Mouse (Mus musculus) brain, embryonic 14.5 days (tissue): ENCODE measurements at regions not wholly inside any gene's neighbourhood (a gene's known extent, or its start where the extent isn't known, plus 50 kb on each side); places are given as distances from the start of the nearest gene placed in this dataset.

ENCODE experiments used
- DNase-seq: peaks from one replicate; pipeline ENCODE4 v3.0.0-alpha.2; 2011; ENCODE audit warnings: low read depth
- CTCF ChIP-seq: fragments of 200-500 bp; IDR thresholded peaks from 2 replicates; pipeline ENCODE4 v1.5.1; 2012; ENCODE audit warnings: inconsistent platforms, mild to moderate bottlenecking, moderate library complexity, borderline replicate concordance; ENCODE audit not compliant: insufficient read depth, insufficient read length; ENCODE audit errors: extremely low read depth
- POLR2A ChIP-seq: fragments of 200-500 bp; IDR thresholded peaks from 2 replicates; pipeline ENCODE4 v1.6.1; 2012; ENCODE audit warnings: mild to moderate bottlenecking, inconsistent platforms, borderline replicate concordance; ENCODE audit not compliant: poor library complexity, insufficient read depth, insufficient read length, severe bottlenecking; ENCODE audit errors: extremely low read depth

GRCm38 (mm10) chr16:24174595-24174994, 185.9 kb upstream of the Bcl6 start:
- TF ChIP-seq CTCF = no peak
- TF ChIP-seq POLR2A = no peak
- DNase-seq = no peak

GRCm38 (mm10) chr16:24173783-24174518, 185.3 kb upstream of the Bcl6 start:
- no peak for DNase-seq
- TF ChIP-seq POLR2A = no peak
- TF ChIP-seq CTCF = no peak

DNA sequence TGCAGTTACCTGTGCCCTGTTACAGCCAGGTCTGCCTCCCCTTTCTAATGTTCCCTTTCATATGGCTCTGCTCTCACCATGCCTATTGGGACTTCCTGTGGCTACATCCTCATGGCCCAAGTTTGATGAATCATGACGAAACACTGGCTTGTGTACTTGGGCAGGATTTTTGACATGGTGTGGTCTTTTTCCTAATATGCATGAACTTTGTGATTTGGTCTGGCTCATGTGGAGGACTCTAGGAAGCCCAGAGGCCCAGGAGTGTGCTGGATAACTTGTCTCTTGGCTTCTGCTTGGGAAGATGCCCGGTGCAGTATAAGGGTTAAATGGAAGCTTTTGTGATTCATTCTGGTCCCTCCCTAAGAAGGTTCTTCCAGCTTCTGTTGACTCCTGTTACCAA, 184.0 kb upstream of the Bcl6 start:
- TF ChIP-seq POLR2A (no peak), CTCF (no peak)
- DNase-seq = no peak

GRCm38 (mm10) chr16:24172065-24172464, 183.4 kb upstream of the Bcl6 start:
- DNase-seq = peak; percentile 55
- TF ChIP-seq POLR2A (no peak), CTCF (no peak)

DNA sequence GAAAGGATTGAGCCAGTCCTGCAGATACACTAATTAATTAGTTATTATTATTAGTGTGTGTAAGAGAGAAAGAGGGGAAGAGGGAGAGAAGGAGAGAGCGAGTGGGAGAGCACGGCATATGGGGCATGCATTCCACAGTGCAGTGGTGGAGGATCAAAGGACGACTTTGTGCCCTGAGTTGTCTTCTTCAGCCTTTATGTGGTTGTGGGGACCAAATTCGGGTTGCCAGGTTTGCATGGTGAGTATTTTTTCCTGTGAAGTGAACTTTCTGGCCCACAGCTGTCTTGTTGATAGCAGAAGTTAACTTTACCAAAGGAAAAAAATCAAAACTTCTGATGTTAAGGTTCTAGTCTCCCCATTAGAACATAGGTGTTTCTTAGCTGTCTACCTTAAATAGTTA, 182.5 kb upstream of the Bcl6 start:
- TF ChIP-seq CTCF = no peak
- no peak for TF ChIP-seq POLR2A
- DNase-seq = no peak

GRCm38 (mm10) chr16:24166496-24166895, 177.8 kb upstream of the Bcl6 start:
- TF ChIP-seq CTCF (no peak), POLR2A (no peak)
- no peak for DNase-seq

DNA sequence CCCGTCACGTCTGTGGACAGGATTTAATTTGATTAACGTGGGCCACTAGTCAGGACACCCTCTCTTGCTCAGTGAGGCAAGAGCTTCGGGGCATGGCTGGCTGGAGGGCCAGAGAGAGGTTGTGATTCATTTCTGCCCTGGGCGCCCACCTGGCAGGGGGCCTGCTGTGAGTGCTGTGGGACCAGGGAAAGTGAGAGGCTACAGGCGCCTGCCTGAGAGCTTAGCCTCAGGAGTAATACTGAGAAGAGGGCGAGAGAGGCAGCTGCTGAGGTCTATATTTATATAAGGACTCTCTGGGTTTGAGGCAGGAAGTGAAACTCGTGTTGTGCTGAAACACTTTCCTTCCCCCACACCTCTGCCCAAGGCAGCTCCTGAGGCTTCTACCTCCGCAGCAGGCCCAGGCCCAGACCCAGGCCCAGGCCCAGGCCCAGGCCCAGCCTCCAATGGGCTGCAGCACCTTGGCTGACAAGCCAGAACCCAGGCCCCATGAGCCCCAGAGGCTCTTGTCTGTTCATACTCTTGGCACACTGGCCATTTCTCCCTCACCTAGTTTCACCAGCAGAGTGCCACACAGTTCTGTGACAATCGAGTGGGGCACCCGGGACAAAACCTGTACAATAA, 176.9 kb upstream of the Bcl6 start:
- no peak for TF ChIP-seq POLR2A
- no peak for TF ChIP-seq CTCF
- DNase-seq = no peak

- no peak for DNase-seq
- TF ChIP-seq POLR2A (no peak), CTCF (no peak)
Measured at GRCm38 (mm10) chr16:24160705-24161285, 172.1 kb upstream of the Bcl6 start.

- TF ChIP-seq CTCF (no peak), POLR2A (no peak)
Measured at GRCm38 (mm10) chr16:24159336-24159735, 170.7 kb upstream of the Bcl6 start.

GRCm38 (mm10) chr16:24157753-24158152, 169.1 kb upstream of the Bcl6 start:
- DNase-seq = no peak
- TF ChIP-seq POLR2A = no peak
- TF ChIP-seq CTCF = no peak

More at GRCm38 (mm10) chr16:24159336-24159735, 170.7 kb upstream of the Bcl6 start:
- no peak for DNase-seq

DNA sequence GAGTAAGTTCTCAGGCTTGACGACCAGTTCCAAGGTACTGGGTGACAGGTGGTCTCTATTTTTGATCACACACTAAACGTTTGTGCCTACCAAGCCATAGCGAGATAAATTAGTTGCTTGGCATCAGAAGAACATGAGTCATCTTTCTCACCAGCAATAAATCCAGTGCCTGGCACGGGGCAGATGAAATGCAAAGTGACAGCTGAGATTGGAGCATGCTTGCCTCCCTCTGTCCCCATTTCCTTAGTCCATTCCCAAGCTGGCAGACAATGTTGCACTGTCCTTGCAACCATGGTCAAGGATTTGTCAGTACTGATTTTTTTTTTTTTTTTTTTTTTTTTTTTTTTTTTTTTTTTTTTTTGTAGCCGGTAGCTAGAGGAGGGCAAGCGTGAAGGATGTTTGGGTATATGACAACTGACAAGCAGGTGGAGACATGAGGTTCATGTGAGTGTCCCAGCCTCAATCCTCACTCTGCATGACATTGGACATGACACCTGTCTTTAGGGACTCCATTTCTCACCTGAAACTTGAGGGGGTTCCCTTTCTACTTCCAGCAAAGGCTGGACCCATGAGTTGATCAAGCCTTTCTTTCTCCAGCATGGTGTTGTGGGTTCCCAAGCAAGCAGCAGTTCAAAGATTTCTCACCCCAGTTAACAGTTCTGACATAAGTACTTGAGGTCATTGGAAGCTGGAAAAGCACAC, 168.2 kb upstream of the Bcl6 start:
- peak; percentile 14 for DNase-seq
- TF ChIP-seq POLR2A (no peak), CTCF (no peak)
